Mouse (Mus musculus) MEL (cell line): ENCODE measurements at regions not wholly inside any gene's neighbourhood (a gene's known extent, or its start where the extent isn't known, plus 50 kb on each side); places are given as distances from the start of the nearest gene placed in this dataset.

Experiments used
- DNase-seq: peaks from one replicate; pipeline ENCODE4 v3.0.0; 2011; ENCODE audit warnings: low read depth, low spot score
- H3K27ac ChIP-seq: 2 replicates; pipeline ENCODE4 v1.5.1; 2012; ENCODE audit warnings: low read depth, mild to moderate bottlenecking, control low read depth, low read length, moderate library complexity; ENCODE audit not compliant: control insufficient read depth
- H3K27me3 ChIP-seq, 2 experiments: fragments of 150-350 bp in 1 of 2; sonication (generic) in 1 of 2; 2 replicates each; pipeline ENCODE4 v1.6.1; 2012; ENCODE audit warnings: low read length in 2 of 2, mild to moderate bottlenecking in 2 of 2, improper control_type of control experiment in 1 of 2, moderate library complexity in 1 of 2; ENCODE audit not compliant: insufficient read depth in 2 of 2, control insufficient read depth in 1 of 2
- H3K36me3 ChIP-seq, 2 experiments: 2 replicates each; pipeline ENCODE4 v1.6.1; 2012 to 2014; ENCODE audit warnings: low read length in 2 of 2, improper control_type of control experiment in 1 of 2, inconsistent platforms in 1 of 2, mild to moderate bottlenecking in 1 of 2; ENCODE audit not compliant: insufficient read depth in 2 of 2, control insufficient read depth in 1 of 2
- H3K4me1 ChIP-seq, 2 experiments: fragments of 150-350 bp in 1 of 2; sonication (generic) in 1 of 2; 2 replicates each; pipeline ENCODE4 v1.6.1; 2012; ENCODE audit warnings: low read length in 2 of 2, improper control_type of control experiment in 1 of 2, mild to moderate bottlenecking in 1 of 2; ENCODE audit not compliant: insufficient read depth in 2 of 2, control insufficient read depth in 1 of 2
- H3K4me3 ChIP-seq, 2 experiments: fragments of 150-350 bp in 1 of 2; sonication (generic) in 1 of 2; 2 replicates each; pipeline ENCODE4 v1.5.1; 2012; ENCODE audit warnings: low read depth in 2 of 2, low read length in 2 of 2, mild to moderate bottlenecking in 2 of 2, moderate library complexity in 2 of 2, control low read depth in 1 of 2, improper control_type of control experiment in 1 of 2; ENCODE audit not compliant: control insufficient read depth in 1 of 2, insufficient read depth in 1 of 2
- H3K79me2 ChIP-seq: 2 replicates; pipeline ENCODE4 v1.6.1; 2012; ENCODE audit warnings: mild to moderate bottlenecking, low read length, moderate library complexity; ENCODE audit not compliant: control insufficient read depth, poor library complexity, insufficient read depth
- H3K9ac ChIP-seq: 2 replicates; pipeline ENCODE4 v1.6.1; 2012; ENCODE audit warnings: low read depth, mild to moderate bottlenecking, control low read depth, low read length, moderate library complexity; ENCODE audit not compliant: control insufficient read depth, poor library complexity, severe bottlenecking
- H3K9me3 ChIP-seq: fragments of 150-350 bp; sonication (generic); replicated peaks from 2 replicates; pipeline ENCODE4 v1.6.1; 2012; ENCODE audit warnings: mild to moderate bottlenecking, low read length, improper control_type of control experiment, moderate library complexity; ENCODE audit not compliant: insufficient read depth
- CHD1 ChIP-seq: IDR thresholded peaks from 2 replicates; pipeline ENCODE4 v1.6.1; 2012; ENCODE audit warnings: low read depth, mild to moderate bottlenecking, inconsistent platforms, low read length, improper control_type of control experiment
- CTCF ChIP-seq, 3 experiments: IDR thresholded peaks in 2 of 3; conservative IDR thresholded peaks in 1 of 3; 2 replicates each; pipeline ENCODE4 v1.5.1; 2011 to 2012; ENCODE audit warnings: low read length in 3 of 3, low read depth in 2 of 3, mild to moderate bottlenecking in 2 of 3, improper control_type of control experiment in 1 of 3, inconsistent platforms in 1 of 3, mixed read lengths in 1 of 3, moderate library complexity in 1 of 3; ENCODE audit not compliant: control insufficient read depth in 1 of 3, insufficient read depth in 1 of 3, poor library complexity in 1 of 3, severe bottlenecking in 1 of 3
- ETS1 ChIP-seq: IDR thresholded peaks from 2 replicates; pipeline ENCODE4 v1.6.1; 2012; ENCODE audit warnings: low read depth, mild to moderate bottlenecking, inconsistent platforms, low read length, improper control_type of control experiment, moderate library complexity
- GABPA ChIP-seq: IDR thresholded peaks from 2 replicates; pipeline ENCODE4 v1.6.1; 2012; ENCODE audit warnings: low read depth, mild to moderate bottlenecking, inconsistent platforms, low read length, improper control_type of control experiment, moderate library complexity
- HCFC1 ChIP-seq: IDR thresholded peaks from 2 replicates; pipeline ENCODE4 v1.6.1; 2012; ENCODE audit warnings: low read depth, mild to moderate bottlenecking, inconsistent platforms, low read length, improper control_type of control experiment, moderate library complexity
- JUND ChIP-seq: IDR thresholded peaks from 2 replicates; pipeline ENCODE4 v1.6.1; 2011; ENCODE audit warnings: low read depth, mild to moderate bottlenecking, improper control_type of control experiment, low read length
- MAFK ChIP-seq: IDR thresholded peaks from 2 replicates; pipeline ENCODE4 v1.6.1; 2011; ENCODE audit warnings: low read depth, mild to moderate bottlenecking, low read length, improper control_type of control experiment, borderline replicate concordance
- MAX ChIP-seq: IDR thresholded peaks from 2 replicates; pipeline ENCODE4 v1.6.1; 2011; ENCODE audit warnings: low read length, improper control_type of control experiment
- MAZ ChIP-seq: IDR thresholded peaks from 2 replicates; pipeline ENCODE4 v1.6.1; 2012; ENCODE audit warnings: low read depth, mild to moderate bottlenecking, inconsistent platforms, low read length, improper control_type of control experiment
- MXI1 ChIP-seq: IDR thresholded peaks from 2 replicates; pipeline ENCODE4 v1.6.1; 2011; ENCODE audit warnings: mild to moderate bottlenecking, low read depth, low read length, improper control_type of control experiment
- MYC ChIP-seq: IDR thresholded peaks from 2 replicates; pipeline ENCODE4 v1.6.1; 2011; ENCODE audit warnings: low read depth, mild to moderate bottlenecking, low read length, improper control_type of control experiment, moderate library complexity
- NELFE ChIP-seq: IDR thresholded peaks from 2 replicates; pipeline ENCODE4 v1.6.1; 2011; ENCODE audit warnings: low read depth, low read length, improper control_type of control experiment
- POLR2A ChIP-seq, 2 experiments: IDR thresholded peaks; 2 replicates each; pipeline ENCODE4 v1.6.1; 2011 to 2012; ENCODE audit warnings: low read length in 2 of 2, mild to moderate bottlenecking in 2 of 2, control low read depth in 1 of 2, improper control_type of control experiment in 1 of 2, low read depth in 1 of 2, moderate library complexity in 1 of 2; ENCODE audit not compliant: control insufficient read depth in 1 of 2, insufficient read depth in 1 of 2, poor library complexity in 1 of 2
- RCOR1 ChIP-seq: IDR thresholded peaks from 2 replicates; pipeline ENCODE4 v1.6.1; 2012; ENCODE audit warnings: low read depth, mild to moderate bottlenecking, inconsistent platforms, low read length, improper control_type of control experiment
- SMC3 ChIP-seq: IDR thresholded peaks from 2 replicates; pipeline ENCODE4 v1.6.1; 2011; ENCODE audit warnings: low read depth, low read length, improper control_type of control experiment
- TAL1 ChIP-seq: IDR thresholded peaks from 2 replicates; pipeline ENCODE4 v1.6.1; 2012; ENCODE audit warnings: mild to moderate bottlenecking, inconsistent platforms, low read length, moderate library complexity, mixed read lengths
- TCF12 ChIP-seq: IDR thresholded peaks from 2 replicates; pipeline ENCODE4 v1.6.1; 2014; ENCODE audit warnings: low read depth, mild to moderate bottlenecking, inconsistent platforms, low read length, improper control_type of control experiment, moderate library complexity
- USF2 ChIP-seq, 2 experiments: IDR thresholded peaks; 2 replicates each; pipeline ENCODE4 v1.6.1; 2011 to 2012; ENCODE audit warnings: improper control_type of control experiment in 2 of 2, low read length in 2 of 2, borderline replicate concordance in 1 of 2, inconsistent platforms in 1 of 2, low read depth in 1 of 2, mild to moderate bottlenecking in 1 of 2; ENCODE audit not compliant: insufficient read depth in 1 of 2
- ZKSCAN1 ChIP-seq: IDR thresholded peaks from 2 replicates; pipeline ENCODE4 v1.6.1; 2012; ENCODE audit warnings: low read depth, mild to moderate bottlenecking, inconsistent platforms, low read length, improper control_type of control experiment, moderate library complexity
- ZNF384 ChIP-seq: IDR thresholded peaks from 2 replicates; pipeline ENCODE4 v1.6.1; 2012; ENCODE audit warnings: low read depth, mild to moderate bottlenecking, inconsistent platforms, low read length, improper control_type of control experiment

DNA sequence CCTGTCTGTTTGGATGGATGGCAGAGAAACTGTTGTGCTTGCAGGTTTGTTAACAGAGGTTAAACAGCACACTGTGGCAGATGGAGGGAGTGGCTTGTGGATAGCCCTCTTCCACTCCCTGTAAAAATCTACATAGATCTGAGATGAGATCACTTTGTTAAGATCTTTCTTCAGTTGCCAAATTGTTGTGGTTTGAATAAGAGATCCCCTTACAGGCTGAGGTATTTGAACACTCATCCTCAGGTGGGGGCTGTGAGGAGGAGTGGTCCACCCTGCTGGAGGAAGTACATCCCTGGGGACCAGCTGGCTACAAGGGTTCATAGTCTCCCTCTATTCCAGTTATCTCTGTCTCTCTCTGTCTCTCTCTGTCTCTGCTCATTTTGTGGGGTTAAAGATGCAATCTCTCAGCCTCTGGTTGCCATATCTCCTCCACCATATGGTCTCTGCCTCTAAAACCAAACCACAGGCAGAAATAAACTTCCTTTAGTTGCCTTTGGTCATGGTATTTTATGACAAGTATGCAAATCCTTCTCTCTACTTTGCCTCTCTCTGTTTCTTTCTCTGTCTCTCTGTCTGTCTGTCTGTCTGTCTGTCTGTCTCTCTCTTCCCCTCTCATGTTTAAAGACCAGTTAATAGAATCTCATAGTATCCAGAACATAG is 194.0 kb upstream of the Tgfbr2 start:
- DNase-seq = no peak
- TF ChIP-seq NELFE (no peak), ZKSCAN1 (no peak), POLR2A (IDR thresholded peaks at IDR 0.05; ENCODE audit: control insufficient read depth in 1 of 2, insufficient read depth in 1 of 2, low read depth in 1 of 2, low read length in 2 of 2, poor library complexity in 1 of 2) (no peak), GABPA (no peak), ZNF384 (no peak), HCFC1 (no peak), CHD1 (no peak), MXI1 (no peak)
- no peak overlapping the region for H3K4me3 ChIP-seq
- no peaks in the 10 kb centered on the region for H3K36me3 ChIP-seq
- H3K4me1 ChIP-seq = no peaks in the 10 kb centered on the region
- H3K9ac ChIP-seq = no peak overlapping the region
- H3K9me3 ChIP-seq = no peaks in the 10 kb centered on the region
- H3K79me2 ChIP-seq = no peaks in the 10 kb centered on the region
- no peak overlapping the region for H3K27ac ChIP-seq
- H3K27me3 ChIP-seq = no peaks in the 10 kb centered on the region

DNA sequence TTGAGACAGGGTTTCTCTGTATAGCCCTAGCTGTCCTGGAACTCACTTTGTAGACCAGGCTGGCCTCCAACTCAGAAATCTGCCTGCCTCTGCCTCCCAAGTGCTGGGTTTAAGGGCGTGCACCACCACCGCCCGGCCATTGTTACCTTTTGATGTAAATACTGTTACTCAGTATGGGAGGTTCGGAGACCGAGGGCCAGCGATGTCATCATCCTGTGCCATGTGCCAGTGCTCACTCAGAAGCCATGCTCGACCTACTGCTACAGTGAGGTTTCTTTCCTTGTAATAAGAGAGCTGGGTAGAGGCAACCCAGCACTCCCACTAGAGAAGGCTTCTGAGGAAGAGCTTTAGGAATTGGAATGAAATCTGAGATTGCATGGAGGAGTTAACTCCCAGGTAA is 191.6 kb upstream of the Tgfbr2 start:
- H3K4me3 ChIP-seq = no peak overlapping the region
- H3K79me2 ChIP-seq = no peaks in the 10 kb centered on the region
- DNase-seq = no peak
- no peaks in the 10 kb centered on the region for H3K9me3 ChIP-seq
- no peak overlapping the region for H3K27ac ChIP-seq
- H3K27me3 ChIP-seq = no peaks in the 10 kb centered on the region; a peak in 1 of 4 replicates
- no peak overlapping the region for H3K9ac ChIP-seq
- TF ChIP-seq ZNF384 = no peak
- TF ChIP-seq MYC = no peak
- TF ChIP-seq MAX = no peak
- TF ChIP-seq CHD1 = no peak
- no peak for TF ChIP-seq MAZ
- no peaks in the 10 kb centered on the region for H3K36me3 ChIP-seq
- no peaks in the 10 kb centered on the region for H3K4me1 ChIP-seq

DNA sequence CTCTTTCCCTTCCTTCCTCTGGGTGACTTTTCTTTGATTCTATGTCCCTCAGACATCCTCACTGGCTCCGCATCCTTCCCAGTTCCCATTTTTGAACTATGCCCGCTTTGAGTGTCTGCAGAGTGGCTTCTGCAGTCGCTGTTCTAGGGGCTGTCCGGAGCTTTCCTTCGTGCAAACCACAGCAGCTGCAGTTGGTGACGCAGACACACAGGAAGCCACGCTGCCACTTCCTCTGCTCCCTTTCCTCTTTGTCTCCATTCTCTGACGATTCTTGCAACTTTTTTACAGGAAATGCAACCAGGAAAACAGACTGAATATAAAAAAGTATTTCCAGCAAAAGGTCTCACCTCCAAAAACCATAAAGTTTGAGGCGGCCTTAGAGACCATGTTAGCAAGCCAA is 191.0 kb upstream of the Tgfbr2 start:
- H3K4me3 ChIP-seq = no peak overlapping the region
- H3K4me1 ChIP-seq = no peaks in the 10 kb centered on the region
- no peaks in the 10 kb centered on the region for H3K79me2 ChIP-seq
- no peak overlapping the region for H3K27ac ChIP-seq
- no peaks in the 10 kb centered on the region for H3K36me3 ChIP-seq
- H3K9me3 ChIP-seq = no peaks in the 10 kb centered on the region
- no peak for DNase-seq
- TF ChIP-seq TCF12 = no peak
- TF ChIP-seq CTCF (IDR thresholded peaks at IDR 0.05 in 2 of 3, conservative IDR thresholded peaks at IDR 0.05 in 1 of 3; ENCODE audit: control insufficient read depth in 1 of 3, insufficient read depth in 1 of 3, low read depth in 2 of 3, low read length in 3 of 3, poor library complexity in 1 of 3, severe bottlenecking in 1 of 3) = no peak
- TF ChIP-seq SMC3 = no peak
- TF ChIP-seq MAFK = no peak
- no peak for TF ChIP-seq TAL1
- no peak for TF ChIP-seq ETS1
- no peak for TF ChIP-seq RCOR1
- TF ChIP-seq USF2 (IDR thresholded peaks at IDR 0.05; ENCODE audit: borderline replicate concordance in 1 of 2, insufficient read depth in 1 of 2, low read depth in 1 of 2, low read length in 2 of 2) = no peak
- TF ChIP-seq ZKSCAN1 = no peak
- no peak for TF ChIP-seq MXI1
- no peak for TF ChIP-seq JUND
- TF ChIP-seq, all 39 proteins: peak for 0
- H3K27me3 ChIP-seq = no peaks in the 10 kb centered on the region; a peak in 1 of 4 replicates
- H3K9ac ChIP-seq = no peak overlapping the region
